Mouse (Mus musculus) cerebellum, adult 2 months (tissue): ENCODE data around the gene Sidt1.
"Not testable (repeated sequence)": the region's sequence is repeated elsewhere in the genome, so short reads cannot be mapped to it uniquely, and the experiment has no call there.

Experiments
- CTCF ChIP-seq: fragments of 200-500 bp; IDR thresholded peaks from 2 replicates; pipeline ENCODE4 v1.5.1; 2011; ENCODE audit warnings: low read depth, mild to moderate bottlenecking, control low read depth, low read length, moderate library complexity, borderline replicate concordance; ENCODE audit not compliant: insufficient read depth
- POLR2A ChIP-seq: fragments of 200-500 bp; IDR thresholded peaks from 2 replicates; pipeline ENCODE4 v1.6.1; 2011; ENCODE audit warnings: low read length, control low read depth, borderline replicate concordance; ENCODE audit not compliant: insufficient read depth

- not testable (repeated sequence) for TF ChIP-seq CTCF, POLR2A
Measured at GRCm38 (mm10) chr16:44292681-44293080, 40.3 kb downstream of the Sidt1 start.
